Mouse (Mus musculus): ENCODE measurements at regions not wholly inside any gene's neighbourhood (a gene's known extent, or its start where the extent isn't known, plus 50 kb on each side); places are given as distances from the start of the nearest gene placed in this dataset.

DNA sequence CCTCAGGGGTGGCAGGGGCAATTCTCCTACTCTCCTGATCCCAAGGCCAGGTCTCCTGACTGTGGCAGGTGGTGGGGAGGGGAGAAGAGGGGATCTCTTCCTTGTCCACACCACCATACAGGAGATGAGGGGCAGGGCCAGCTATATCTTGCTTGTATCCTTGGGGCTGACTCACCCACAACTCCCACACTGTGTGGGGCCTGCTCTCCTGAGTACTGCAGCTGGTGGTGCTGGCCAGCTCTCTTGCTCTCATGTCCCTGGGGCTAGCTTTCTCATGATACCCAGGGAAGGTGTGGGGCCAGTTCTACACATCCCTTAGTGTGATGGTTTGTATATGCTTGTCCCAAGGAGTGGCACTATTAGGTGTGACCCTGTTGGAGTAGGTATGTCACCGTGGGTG lies 177.4 kb downstream of the Shq1 start:
- H3K4me2 ChIP-seq: no peak overlapping the region
- H3K9ac ChIP-seq: no peak overlapping the region
- H3K27me3 ChIP-seq: peaks cover 2% of the 10 kb centered on the region; the same call in 1 of the 2 replicates
- H3K4me3 ChIP-seq: no peak overlapping the region
- H3K4me1 ChIP-seq (replicated peaks): 0 out of 2 replicates have a peak, but pooled peaks cover 4% of the 10 kb centered on the region
- 84% methylated on average over 1 of the region's 1 CpGs for WGBS
- H3K36me3 ChIP-seq: no peaks in the 10 kb centered on the region
- no peaks in the 10 kb centered on the region for H3K9me3 ChIP-seq
- no peak overlapping the region for H3K27ac ChIP-seq (replicated peaks)
- ATAC-seq (ENCODE audit: low FRiP score, low read depth): no peak

DNA sequence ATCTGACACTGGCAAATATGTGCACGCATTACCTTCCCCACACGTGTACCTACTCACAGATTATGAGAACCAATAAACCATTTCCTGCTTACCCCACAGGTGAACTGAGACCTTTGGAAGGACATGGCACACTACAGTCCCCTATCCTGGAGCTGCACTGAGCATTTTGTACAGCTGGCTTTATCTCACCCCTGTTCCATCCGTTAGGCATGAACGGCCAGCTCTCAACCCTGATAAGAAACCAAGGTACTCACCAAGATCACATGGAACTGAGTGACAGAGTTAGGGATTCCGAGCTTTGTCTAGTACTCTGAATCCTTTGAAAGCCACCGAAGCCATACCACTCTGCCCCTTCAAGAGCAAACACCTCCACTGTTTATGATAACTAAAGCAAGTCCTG lies 179.1 kb downstream of the Shq1 start:
- 95% methylated on average over 6 of the region's 6 CpGs for WGBS
- H3K4me2 ChIP-seq: no peak overlapping the region
- H3K9ac ChIP-seq: no peak overlapping the region
- H3K27me3 ChIP-seq: no peaks in the 10 kb centered on the region; the same call in 1 of the 2 replicates
- no peak for ATAC-seq (ENCODE audit: low FRiP score, low read depth)
- no peak overlapping the region for H3K27ac ChIP-seq (replicated peaks)
- no peaks in the 10 kb centered on the region for H3K36me3 ChIP-seq
- no peak overlapping the region for H3K4me3 ChIP-seq
- H3K9me3 ChIP-seq: no peaks in the 10 kb centered on the region
- no peaks in the 10 kb centered on the region for H3K4me1 ChIP-seq (replicated peaks)

GRCm38 (mm10) chr6:100490920-100491712 lies 179.8 kb downstream of the Shq1 start:
- no peak for ATAC-seq (ENCODE audit: low FRiP score, low read depth)
- Histone ChIP-seq H3K4me1 (replicated peaks) (no peaks in the 10 kb centered on the region), H3K4me3 (no peak overlapping the region), H3K4me2 (no peak overlapping the region), H3K27me3 (no peaks in the 10 kb centered on the region; the same call in 1 of the 2 replicates), H3K27ac (replicated peaks) (no peak overlapping the region), H3K36me3 (no peaks in the 10 kb centered on the region), H3K9me3 (no peaks in the 10 kb centered on the region), H3K9ac (no peak overlapping the region)
- WGBS: 94% methylated on average over 7 of the region's 7 CpGs

GRCm38 (mm10) chr6:100483836-100484235 lies 187.1 kb downstream of the Shq1 start:
- Histone ChIP-seq H3K36me3 (no peaks in the 10 kb centered on the region), H3K4me2 (no peak overlapping the region), H3K9me3 (peaks cover 7% of the 10 kb centered on the region; the same call in 1 of the 2 replicates), H3K4me1 (replicated peaks) (0 out of 2 replicates have a peak, but pooled peaks cover 7% of the 10 kb centered on the region), H3K27me3 (0 out of 2 replicates have a peak, but pooled peaks cover 3% of the 10 kb centered on the region), H3K27ac (replicated peaks) (no peak overlapping the region), H3K4me3 (no peak overlapping the region), H3K9ac (no peak overlapping the region)
- ATAC-seq (ENCODE audit: low FRiP score, low read depth): no peak
- 69% methylated on average over 3 of the region's 3 CpGs for WGBS

DNA sequence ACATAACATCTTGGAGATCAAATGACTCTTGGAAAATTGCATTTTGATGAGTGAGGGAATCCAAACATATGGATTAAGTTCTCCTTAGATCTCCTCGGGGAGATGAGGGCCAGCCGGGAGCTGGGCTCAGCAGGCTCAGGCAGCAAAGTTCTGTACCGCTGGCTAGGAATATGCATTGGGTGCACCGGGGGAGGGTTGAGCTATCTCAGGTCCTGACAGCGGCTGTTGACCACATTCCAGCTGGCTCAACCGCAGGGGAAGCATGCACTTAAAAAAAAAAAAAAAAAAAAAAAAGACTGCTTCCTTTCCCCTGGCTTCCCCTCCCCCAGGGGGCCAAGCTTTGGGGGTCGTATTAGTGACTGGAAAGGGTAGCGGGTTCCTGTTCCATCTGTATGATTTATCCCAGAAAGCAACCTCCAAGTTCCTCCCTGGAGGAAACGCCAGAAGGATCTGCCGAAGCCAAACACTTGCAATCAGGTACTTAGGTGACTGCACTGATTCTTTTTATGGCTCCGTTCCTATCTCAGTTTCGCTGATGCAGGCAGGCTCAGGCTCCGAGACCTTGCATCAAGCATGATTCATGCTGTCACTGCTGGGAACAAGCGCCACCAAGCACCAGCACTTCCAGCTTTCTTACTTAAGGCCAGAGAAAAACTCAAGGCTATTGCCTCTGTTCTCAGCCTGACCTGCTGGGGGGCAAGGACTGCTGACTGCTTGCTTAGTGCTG lies 187.7 kb downstream of the Shq1 start:
- Histone ChIP-seq H3K36me3 (no peaks in the 10 kb centered on the region), H3K4me1 (replicated peaks) (0 out of 2 replicates have a peak, but pooled peaks cover 7% of the 10 kb centered on the region), H3K9ac (no peak overlapping the region), H3K4me3 (no peak overlapping the region), H3K27ac (replicated peaks) (no peak overlapping the region), H3K4me2 (no peak overlapping the region), H3K9me3 (peaks cover 7% of the 10 kb centered on the region; the same call in 1 of the 2 replicates), H3K27me3 (0 out of 2 replicates have a peak, but pooled peaks cover 3% of the 10 kb centered on the region)
- WGBS: 23% methylated on average over 14 of the region's 14 CpGs
- ATAC-seq (ENCODE audit: low FRiP score, low read depth): no peak

DNA sequence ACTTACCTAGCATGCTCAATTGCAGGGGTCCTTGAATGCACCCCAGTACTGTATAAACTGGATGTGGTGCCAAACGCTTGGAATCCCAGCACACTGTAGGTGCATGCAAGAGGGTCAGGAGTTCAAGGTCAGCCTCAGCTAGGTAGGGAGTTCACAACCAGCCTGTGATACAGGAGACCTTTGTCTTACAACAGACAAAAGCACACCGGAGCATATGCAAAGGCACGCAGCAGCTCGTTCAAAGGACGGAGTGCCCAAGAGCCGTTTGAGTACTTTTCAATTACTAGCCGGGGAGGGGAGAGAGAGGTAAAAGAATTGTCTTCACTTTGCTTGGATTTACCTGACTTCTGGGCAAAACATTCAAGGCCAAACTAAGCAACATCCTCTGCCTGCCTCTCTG lies 188.4 kb downstream of the Shq1 start:
- ATAC-seq (ENCODE audit: low FRiP score, low read depth): no peak
- H3K4me3 ChIP-seq: no peak overlapping the region
- 23% methylated on average over 7 of the region's 7 CpGs for WGBS
- peaks cover 7% of the 10 kb centered on the region; the same call in 1 of the 2 replicates for H3K9me3 ChIP-seq
- no peak overlapping the region for H3K9ac ChIP-seq
- no peak overlapping the region for H3K27ac ChIP-seq (replicated peaks)
- 0 out of 2 replicates have a peak, but pooled peaks cover 3% of the 10 kb centered on the region for H3K27me3 ChIP-seq
- no peaks in the 10 kb centered on the region for H3K36me3 ChIP-seq
- H3K4me2 ChIP-seq: no peak overlapping the region
- H3K4me1 ChIP-seq (replicated peaks): 0 out of 2 replicates have a peak, but pooled peaks cover 7% of the 10 kb centered on the region

- no peak for ATAC-seq (ENCODE audit: low FRiP score, low read depth)
- no peak overlapping the region for H3K4me3 ChIP-seq
- peaks cover 3% of the 10 kb centered on the region; the same call in 1 of the 2 replicates for H3K27me3 ChIP-seq
- WGBS: 96% methylated on average over 3 of the region's 3 CpGs
- peaks cover 7% of the 10 kb centered on the region; the same call in 1 of the 2 replicates for H3K9me3 ChIP-seq
- no peak overlapping the region for H3K9ac ChIP-seq
- no peak overlapping the region for H3K27ac ChIP-seq (replicated peaks)
- peaks cover 9% of the 10 kb centered on the region; the same call in 1 of the 2 replicates for H3K4me1 ChIP-seq (replicated peaks)
- H3K4me2 ChIP-seq: no peak overlapping the region
- no peaks in the 10 kb centered on the region for H3K36me3 ChIP-seq
Observed at GRCm38 (mm10) chr6:100480525-100480924, 190.4 kb downstream of the Shq1 start.

DNA sequence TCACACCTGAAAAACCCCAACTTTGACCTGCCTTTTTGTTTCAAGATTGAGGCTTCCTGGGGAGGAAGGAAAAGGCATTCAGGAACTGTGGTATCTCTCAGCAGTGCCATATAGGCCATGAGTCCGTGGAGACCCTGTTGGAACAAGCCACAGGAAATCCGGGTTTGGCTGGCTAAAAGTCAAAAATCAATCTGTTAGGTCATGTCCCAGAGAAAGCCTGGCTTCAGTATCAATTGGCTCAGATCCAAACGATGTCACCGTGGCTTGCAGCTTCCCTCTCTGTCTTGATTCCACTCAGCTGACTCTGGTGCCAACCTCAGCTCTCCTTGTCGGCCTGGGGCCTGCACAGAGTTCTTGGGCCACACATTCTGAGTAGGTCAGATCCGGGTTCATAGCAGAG lies 191.1 kb downstream of the Shq1 start:
- no peak overlapping the region for H3K4me2 ChIP-seq
- H3K9ac ChIP-seq: no peak overlapping the region
- peaks cover 12% of the 10 kb centered on the region; the same call in 1 of the 2 replicates for H3K4me1 ChIP-seq (replicated peaks)
- H3K4me3 ChIP-seq: no peak overlapping the region
- H3K27ac ChIP-seq (replicated peaks): no peak overlapping the region
- peaks cover 3% of the 10 kb centered on the region; the same call in 1 of the 2 replicates for H3K27me3 ChIP-seq
- 52% methylated on average over 6 of the region's 6 CpGs for WGBS
- peaks cover 2% of the 10 kb centered on the region; the same call in 1 of the 2 replicates for H3K9me3 ChIP-seq
- no peaks in the 10 kb centered on the region for H3K36me3 ChIP-seq
- ATAC-seq (ENCODE audit: low FRiP score, low read depth): no peak

DNA sequence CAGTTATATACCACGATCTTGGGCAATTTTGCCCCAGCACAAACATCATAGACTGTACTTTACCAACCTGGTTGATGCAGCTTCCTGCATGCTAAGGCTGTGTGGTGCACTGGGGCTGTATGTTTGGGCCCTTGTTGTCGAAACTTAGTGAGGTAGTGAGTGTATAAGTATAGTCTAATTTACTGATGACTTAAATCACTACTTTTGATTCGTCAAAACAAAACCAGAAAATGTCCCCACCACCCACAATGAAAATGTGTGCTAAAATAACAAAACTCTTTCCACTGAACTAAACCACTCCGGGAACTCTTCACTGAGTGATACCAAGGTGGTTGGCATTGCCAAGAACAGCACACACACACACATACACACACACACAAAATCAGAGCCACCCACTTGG lies 191.5 kb downstream of the Shq1 start:
- Histone ChIP-seq H3K4me1 (replicated peaks) (peaks cover 12% of the 10 kb centered on the region; the same call in 1 of the 2 replicates), H3K27me3 (peaks cover 3% of the 10 kb centered on the region; the same call in 1 of the 2 replicates), H3K9me3 (no peaks in the 10 kb centered on the region), H3K9ac (no peak overlapping the region), H3K36me3 (no peaks in the 10 kb centered on the region), H3K4me3 (no peak overlapping the region), H3K4me2 (no peak overlapping the region), H3K27ac (replicated peaks) (no peak overlapping the region)
- ATAC-seq (ENCODE audit: low FRiP score, low read depth): no peak
- WGBS: 85% methylated on average over 4 of the region's 4 CpGs

DNA sequence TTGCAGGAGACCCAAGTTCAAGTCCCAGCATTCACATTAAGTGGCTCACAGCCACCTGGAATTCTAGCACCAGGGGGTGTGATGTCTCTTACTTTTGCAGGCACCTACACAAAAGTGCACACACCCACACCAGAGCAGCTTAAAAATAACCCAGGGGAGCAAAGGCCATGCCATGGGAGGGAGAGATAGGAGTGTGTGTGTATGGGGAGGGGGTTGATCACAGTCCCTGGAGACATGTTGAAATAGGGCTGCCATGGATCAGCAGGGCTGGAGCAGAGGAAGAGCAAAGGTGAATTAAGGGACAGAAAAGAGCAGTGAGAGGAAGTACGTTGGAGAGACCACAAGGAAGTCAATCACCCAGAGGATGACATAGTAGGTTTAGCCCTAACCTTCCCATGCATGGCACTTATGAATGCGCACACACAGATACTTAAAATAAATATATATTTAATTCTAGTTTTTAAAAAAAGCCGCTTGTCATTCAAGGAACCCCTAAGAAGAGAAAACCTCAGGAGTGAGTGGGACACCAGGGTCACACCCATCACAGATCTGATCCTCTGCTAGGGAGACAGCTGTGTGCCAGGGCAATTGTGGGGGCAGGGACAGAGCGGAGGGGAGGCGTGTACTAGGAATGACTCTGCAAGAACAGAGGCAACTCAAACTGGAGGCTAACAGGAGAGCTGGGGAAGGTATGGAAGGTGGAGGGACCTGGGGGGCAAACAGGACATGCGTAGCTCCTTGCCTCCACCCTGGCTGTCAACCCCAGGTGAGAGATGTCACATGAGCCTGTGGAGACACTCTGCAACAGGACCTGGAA lies 189.5 kb upstream of the Rybp start:
- Histone ChIP-seq H3K9ac (no peak overlapping the region), H3K4me1 (replicated peaks) (peaks cover 5% of the 10 kb centered on the region; the same call in 1 of the 2 replicates), H3K27me3 (peaks cover 2% of the 10 kb centered on the region; the same call in 1 of the 2 replicates), H3K4me2 (no peak overlapping the region), H3K9me3 (no peaks in the 10 kb centered on the region), H3K36me3 (no peaks in the 10 kb centered on the region), H3K4me3 (no peak overlapping the region), H3K27ac (replicated peaks) (no peak overlapping the region)
- WGBS: 85% methylated on average over 6 of the region's 6 CpGs
- ATAC-seq (ENCODE audit: low FRiP score, low read depth): no peak

GRCm38 (mm10) chr6:100475341-100475955 lies 188.2 kb upstream of the Rybp start:
- H3K4me1 ChIP-seq (replicated peaks): peaks cover 5% of the 10 kb centered on the region; the same call in 1 of the 2 replicates
- H3K9me3 ChIP-seq: no peaks in the 10 kb centered on the region
- no peak overlapping the region for H3K4me2 ChIP-seq
- H3K4me3 ChIP-seq: no peak overlapping the region
- no peak for ATAC-seq (ENCODE audit: low FRiP score, low read depth)
- WGBS: 49% methylated on average over 4 of the region's 4 CpGs
- H3K9ac ChIP-seq: no peak overlapping the region
- H3K36me3 ChIP-seq: no peaks in the 10 kb centered on the region
- no peak overlapping the region for H3K27ac ChIP-seq (replicated peaks)
- H3K27me3 ChIP-seq: no peaks in the 10 kb centered on the region; the same call in 1 of the 2 replicates

All from hindbrain, embryonic 15.5 days (tissue).